Mouse (Mus musculus) monocyte, adult 59 days (primary cell): ENCODE data around the gene Crxos. TPM values are rescaled to one million over a fixed set of nuclear protein-coding genes. Genes with fewer than 3 reads are reported as not detected.

Experiments used
- total RNA-seq, 2 experiments: library from RNA; stranded (reverse); gene quantifications; one replicate each; pipeline ENCODE4 v1.2.4; 2023

Crxos gene
- total RNA-seq = not detected

DNA sequence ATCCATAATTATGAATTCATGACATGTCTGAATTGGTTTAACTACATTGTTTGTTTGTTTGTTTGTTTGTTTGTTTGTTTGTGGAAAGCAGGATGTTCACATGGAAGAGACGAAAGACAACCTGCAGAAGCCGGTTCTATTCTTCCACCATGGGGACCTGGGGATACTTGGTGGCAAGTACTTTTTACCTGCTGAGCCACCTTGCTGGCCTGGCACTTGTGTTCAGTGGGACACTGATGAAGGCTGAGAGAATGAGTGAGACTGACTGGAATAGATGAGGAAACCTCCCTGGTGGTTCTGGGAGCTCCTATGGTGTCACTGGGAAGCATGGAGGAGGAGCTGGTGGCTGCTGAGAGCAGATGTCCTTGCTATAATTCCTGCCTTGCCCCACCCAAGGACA lies at the start of gene Crxos:
Gene Crxos, plus strand, starts transcription at position 301 of the 400 bp plus-strand sequence.

GRCm38 (mm10) chr7:15839578-15839977 lies 42.8 kb upstream of the Crxos start, which contains the start of gene Obox6:
Gene Obox6 (minus strand): TSS chr7:15839678.

DNA sequence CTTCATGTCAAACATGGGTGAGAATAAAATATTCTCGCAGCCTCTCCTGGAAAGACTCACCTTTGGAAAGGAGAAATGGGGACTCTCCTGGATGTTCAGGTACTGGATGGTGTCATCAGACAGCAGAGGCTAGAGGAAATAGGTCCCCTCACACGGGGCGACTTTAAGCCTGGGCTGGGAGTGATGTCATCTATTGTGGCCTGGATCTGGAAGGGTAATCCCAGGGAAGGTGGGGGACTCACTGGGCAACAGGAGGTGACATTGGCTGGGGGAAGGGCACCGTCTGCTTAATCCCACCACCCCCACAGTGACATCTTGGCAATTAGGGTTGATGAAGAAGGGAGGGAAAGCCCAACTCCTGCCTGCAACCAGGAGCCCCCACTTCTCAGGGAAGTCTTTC lies 2.7 kb upstream of the Crxos start, which contains the start of gene Crx:
Gene Crx, minus strand, starts transcription at position 213 of the 400 bp plus-strand sequence.

GRCm38 (mm10) chr7:15922220-15922773 lies 39.9 kb downstream of the Crxos start, which contains the start of gene Selenow:
Gene Selenow (minus strand): TSS chr7:15922402.

GRCm38 (mm10) chr7:15945721-15946536 lies 63.5 kb downstream of the Crxos start, which contains the start of gene Nop53:
Gene Nop53 (minus strand): TSS chr7:15946074.

Other genes with a start within 250 kb of the Crxos start
- not detected for gene Obox3, start 242.7 kb upstream of the Crxos start, total RNA-seq
- gene Obox5, start 132.5 kb upstream of the Crxos start, total RNA-seq = not detected
- gene Obox6, start 42.9 kb upstream of the Crxos start, total RNA-seq = not detected
- gene Crx, start 2.6 kb upstream of the Crxos start, total RNA-seq = not detected
- 100 to 1,000 TPM; 123 to 124 TPM for gene Selenow, start 39.8 kb downstream of the Crxos start, total RNA-seq
- gene Nop53, start 63.5 kb downstream of the Crxos start, total RNA-seq = 100 to 1,000 TPM; 338 to 417 TPM
- under 1 TPM; 0.27 to 0.55 TPM for gene Ehd2, start 85.0 kb downstream of the Crxos start, total RNA-seq
- 10 to 100 TPM; 41.9 to 54.2 TPM for gene Bicra, start 165.3 kb downstream of the Crxos start, total RNA-seq
- gene Zfp541, start 179.2 kb downstream of the Crxos start, total RNA-seq = under 1 TPM; 0.50 to 0.70 TPM
- gene Napa, start 215.8 kb downstream of the Crxos start, total RNA-seq = 100 to 1,000 TPM; 224 to 251 TPM
- 10 to 100 TPM; 23.0 to 27.9 TPM for gene Kptn, start 237.3 kb downstream of the Crxos start, total RNA-seq
- under 1 TPM in 1 of 2 experiments, not detected in 1; 0.24 TPM for gene Slc8a2, start 247.2 kb downstream of the Crxos start, total RNA-seq